Mouse (Mus musculus) common myeloid progenitor, adult 5-6 weeks (primary cell): ENCODE results near the gene Nav2. TPM values are rescaled to one million over a fixed set of nuclear protein-coding genes. Genes with fewer than 3 reads are reported as not detected.

Experiments used
- ATAC-seq: replicated peaks from 2 replicates; pipeline ENCODE4 v1.8.0; 2016; ENCODE audit warnings: low read depth, mild to moderate bottlenecking, moderate TSS enrichment, inconsistent platforms; ENCODE audit not compliant: poor library complexity, severe bottlenecking
- total RNA-seq: library from RNA; stranded (forward); fragments of 200-1000, 187-1606 nt; gene quantifications from 2 replicates; pipeline ENCODE4 v1.2.3, GENCODE M21; 2017

Nav2 gene
- total RNA-seq, 1 experiment from 2014 or later = 7.8 TPM

- no peak for ATAC-seq
These were observed 529.4 kb downstream of the Nav2 start for GRCm38 (mm10) chr7:49437901-49438300.

- ATAC-seq = peak; percentile 89
These were observed 530.6 kb downstream of the Nav2 start for GRCm38 (mm10) chr7:49439136-49439535.

- no peak for ATAC-seq
These were observed 531.9 kb downstream of the Nav2 start for GRCm38 (mm10) chr7:49440333-49440969.

GRCm38 (mm10) chr7:49442174-49442573, 533.7 kb downstream of the Nav2 start:
- ATAC-seq = no peak

- ATAC-seq = no peak
These were observed 540.1 kb downstream of the Nav2 start for GRCm38 (mm10) chr7:49448580-49448979.

- peak; percentile 24 for ATAC-seq
These were observed 542.0 kb downstream of the Nav2 start for GRCm38 (mm10) chr7:49450261-49451141.

GRCm38 (mm10) chr7:49451240-49451639, 542.7 kb downstream of the Nav2 start:
- ATAC-seq = peak; percentile 50

- no peak for ATAC-seq
These were observed 543.8 kb downstream of the Nav2 start for GRCm38 (mm10) chr7:49452274-49452673.

- peak; percentile 85 for ATAC-seq
These were observed 546.1 kb downstream of the Nav2 start for GRCm38 (mm10) chr7:49454601-49455000.

- ATAC-seq = peak; percentile 54; the same call in 1 of the 2 replicates
These were observed 547.6 kb downstream of the Nav2 start for GRCm38 (mm10) chr7:49456148-49456547.

GRCm38 (mm10) chr7:49457398-49457797, 548.9 kb downstream of the Nav2 start:
- no peak for ATAC-seq

GRCm38 (mm10) chr7:49457890-49458289, 549.4 kb downstream of the Nav2 start:
- ATAC-seq = no peak

- peak; percentile 98 for ATAC-seq
These were observed 553.9 kb downstream of the Nav2 start for GRCm38 (mm10) chr7:49462328-49462811.

- ATAC-seq = peak; percentile 98
These were observed 559.3 kb downstream of the Nav2 start for GRCm38 (mm10) chr7:49467861-49468260.

GRCm38 (mm10) chr7:49468492-49469205, 560.1 kb downstream of the Nav2 start:
- no peak for ATAC-seq

- peak; percentile 59 for ATAC-seq
These were observed 562.8 kb downstream of the Nav2 start for GRCm38 (mm10) chr7:49471278-49471677.

- no peak for ATAC-seq
These were observed 566.8 kb downstream of the Nav2 start for GRCm38 (mm10) chr7:49475282-49475681.

- ATAC-seq = no peak
These were observed 567.6 kb downstream of the Nav2 start for GRCm38 (mm10) chr7:49476163-49476562.

- ATAC-seq = peak; percentile 86
These were observed 568.1 kb downstream of the Nav2 start for GRCm38 (mm10) chr7:49476666-49477065.
